Mouse (Mus musculus) urinary bladder, postnatal 14 days (tissue): ENCODE data around the gene Sertad2.

Experiments used
- DNase-seq: peaks from one replicate; pipeline ENCODE4 v3.0.0; 2021; ENCODE audit warnings: low spot score

The Sertad2 gene

DNA sequence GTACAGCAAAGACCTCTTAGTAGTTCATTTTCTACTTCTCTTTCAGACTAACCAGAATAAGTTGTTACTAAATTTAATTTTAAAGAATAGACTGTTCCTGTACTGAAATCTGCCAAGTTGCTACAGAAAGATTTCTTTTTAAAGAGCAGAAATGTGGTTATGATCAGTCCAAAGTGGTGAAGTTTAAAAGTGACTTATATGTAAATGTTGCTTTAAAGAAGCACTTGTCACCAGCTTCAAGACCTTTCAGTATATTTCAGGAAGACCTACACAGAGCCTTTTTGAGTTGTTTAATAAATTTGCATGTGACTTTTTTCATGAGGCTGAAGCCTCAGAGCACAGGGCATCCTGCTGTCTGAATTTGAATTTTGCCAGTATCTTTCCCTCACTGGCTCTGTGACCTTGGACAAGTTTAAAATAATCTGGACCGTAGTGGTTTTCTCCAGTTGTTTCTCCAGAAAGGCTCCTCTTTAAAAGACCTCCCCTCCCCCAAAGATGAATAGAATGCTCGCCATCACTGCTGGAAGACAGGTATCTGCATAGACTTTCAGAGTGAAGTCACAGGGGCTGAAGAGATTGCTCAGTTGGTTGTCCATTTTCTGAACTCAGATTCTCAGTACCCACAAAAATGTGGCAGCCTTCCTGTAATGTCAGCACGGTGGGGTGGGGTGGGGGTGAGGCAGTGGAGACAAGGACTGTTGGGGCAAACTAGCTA is 1.9 kb downstream of the Sertad2 start:
- no peak for DNase-seq

DNA sequence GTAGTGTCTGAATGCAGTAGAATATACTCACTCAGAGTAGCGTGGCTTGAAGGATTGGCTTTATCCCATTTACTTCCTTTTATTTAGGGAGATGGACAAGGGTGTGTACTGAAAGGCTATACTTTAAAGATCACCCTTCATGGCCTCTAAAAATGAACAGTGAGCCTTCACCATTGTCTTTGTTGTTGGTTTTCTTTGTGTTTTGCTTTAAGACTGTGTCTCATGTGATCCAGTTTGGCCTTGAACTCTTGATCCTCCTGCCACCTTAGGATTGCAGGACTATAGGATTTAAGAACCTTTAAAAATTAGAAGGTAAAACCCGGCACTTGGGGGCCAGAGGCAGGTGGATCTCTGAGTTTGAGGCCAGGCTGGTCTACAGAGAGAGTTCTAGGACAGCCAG is 6.4 kb downstream of the Sertad2 start:
- DNase-seq, result no peak

- DNase-seq, result no peak
These were observed 7.1 kb downstream of the Sertad2 start for GRCm38 (mm10) chr11:20550196-20550595.

DNA sequence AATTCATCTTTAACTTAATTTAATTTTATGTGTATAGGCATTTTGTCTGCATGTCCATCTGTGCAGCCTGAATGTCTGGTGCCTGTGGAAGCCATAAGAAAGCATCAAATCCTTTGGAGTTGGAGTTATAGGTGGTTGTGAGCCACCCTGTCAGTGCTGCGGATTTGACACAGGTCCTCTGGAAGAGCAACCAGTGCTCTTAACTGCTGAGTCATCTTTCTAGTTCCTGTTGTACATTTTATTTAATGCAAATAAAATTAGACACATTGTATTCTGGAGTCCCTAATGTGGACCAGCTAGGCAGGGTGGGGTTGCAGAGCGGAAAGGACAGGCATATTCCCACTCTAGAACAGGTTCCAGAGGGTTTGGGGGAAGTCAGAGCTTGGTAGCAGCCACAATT is 9.0 kb downstream of the Sertad2 start:
- no peak for DNase-seq

DNA sequence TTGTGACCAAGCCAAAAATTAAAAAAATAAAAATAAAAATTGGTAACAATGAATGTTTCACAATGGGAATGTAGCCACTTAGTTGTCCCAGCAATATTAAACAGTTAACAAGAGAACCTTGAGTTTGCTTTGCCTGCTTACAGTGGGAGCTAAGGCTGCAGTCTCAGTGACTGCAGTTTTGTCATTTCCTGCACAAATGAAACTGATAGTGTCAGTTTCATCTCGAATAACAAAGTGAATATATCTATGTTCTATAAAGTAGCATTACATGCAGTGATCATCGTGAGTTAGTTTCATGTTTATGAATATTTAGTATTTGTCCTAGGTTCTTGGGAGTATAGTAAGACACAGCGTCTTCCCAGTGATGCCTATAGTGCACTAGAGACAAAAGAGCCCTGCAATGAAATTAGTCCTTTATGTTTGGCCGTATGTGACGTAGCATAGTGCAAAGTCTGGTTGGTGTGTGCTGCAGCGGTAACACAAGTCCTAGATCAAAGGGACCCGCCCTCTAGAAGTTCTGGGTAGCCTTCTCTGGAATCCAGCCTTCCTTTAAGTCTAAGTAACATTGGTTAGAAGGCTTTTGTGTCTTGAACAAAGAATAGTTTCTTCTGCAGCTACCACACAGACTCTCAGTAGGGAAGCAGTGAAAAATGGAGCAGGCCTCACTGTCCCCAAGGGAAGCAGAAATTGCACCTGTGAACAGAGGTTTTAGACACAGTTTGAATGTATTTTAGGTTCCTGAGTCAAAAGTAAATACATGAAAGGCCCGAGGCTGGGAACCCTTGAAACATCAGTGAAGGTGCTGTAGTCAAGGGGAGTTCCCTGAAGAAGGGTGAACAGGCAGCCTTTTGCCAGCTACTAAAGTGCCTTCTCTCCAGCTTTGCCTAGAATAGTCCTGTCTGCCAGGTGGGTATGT is 10.0 kb downstream of the Sertad2 start:
- DNase-seq, result no peak

- no peak for DNase-seq
These were observed 12.6 kb downstream of the Sertad2 start for GRCm38 (mm10) chr11:20555651-20556050.

GRCm38 (mm10) chr11:20556163-20556911 is 13.3 kb downstream of the Sertad2 start:
- no peak for DNase-seq

DNA sequence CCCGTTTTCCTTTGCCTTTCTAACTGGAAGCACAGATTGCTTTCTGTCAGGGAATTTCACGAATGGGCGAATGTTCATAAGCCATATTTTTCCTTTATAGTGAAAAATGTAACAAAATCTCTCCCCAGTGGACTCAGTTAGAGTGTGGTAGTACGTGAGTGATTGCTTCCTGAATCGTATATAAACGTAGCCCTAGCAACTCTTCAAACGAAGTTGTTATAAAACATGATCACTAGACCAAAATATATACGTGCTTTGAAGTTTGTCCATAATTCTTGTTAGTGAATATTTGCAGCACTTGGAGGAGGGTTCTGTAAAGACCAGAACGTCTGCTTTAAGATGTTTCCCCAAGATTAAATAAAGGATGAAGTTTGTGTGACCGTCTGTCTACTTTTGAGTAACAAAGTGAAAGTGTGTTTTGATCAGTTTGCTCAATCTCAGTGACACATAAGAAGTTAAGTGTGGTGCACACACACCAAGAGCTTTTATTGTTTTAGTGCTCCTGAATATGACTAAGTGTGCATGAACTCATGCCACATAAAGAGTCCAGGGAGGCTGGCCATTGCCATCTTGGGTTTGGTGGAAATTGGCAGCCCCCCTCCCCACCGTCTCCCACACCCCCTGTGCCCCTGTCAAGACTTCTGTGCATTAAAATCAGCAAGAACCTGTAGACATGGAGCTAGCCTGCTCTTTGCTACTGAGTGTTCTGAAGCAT is 16.3 kb downstream of the Sertad2 start:
- DNase-seq, result no peak

DNA sequence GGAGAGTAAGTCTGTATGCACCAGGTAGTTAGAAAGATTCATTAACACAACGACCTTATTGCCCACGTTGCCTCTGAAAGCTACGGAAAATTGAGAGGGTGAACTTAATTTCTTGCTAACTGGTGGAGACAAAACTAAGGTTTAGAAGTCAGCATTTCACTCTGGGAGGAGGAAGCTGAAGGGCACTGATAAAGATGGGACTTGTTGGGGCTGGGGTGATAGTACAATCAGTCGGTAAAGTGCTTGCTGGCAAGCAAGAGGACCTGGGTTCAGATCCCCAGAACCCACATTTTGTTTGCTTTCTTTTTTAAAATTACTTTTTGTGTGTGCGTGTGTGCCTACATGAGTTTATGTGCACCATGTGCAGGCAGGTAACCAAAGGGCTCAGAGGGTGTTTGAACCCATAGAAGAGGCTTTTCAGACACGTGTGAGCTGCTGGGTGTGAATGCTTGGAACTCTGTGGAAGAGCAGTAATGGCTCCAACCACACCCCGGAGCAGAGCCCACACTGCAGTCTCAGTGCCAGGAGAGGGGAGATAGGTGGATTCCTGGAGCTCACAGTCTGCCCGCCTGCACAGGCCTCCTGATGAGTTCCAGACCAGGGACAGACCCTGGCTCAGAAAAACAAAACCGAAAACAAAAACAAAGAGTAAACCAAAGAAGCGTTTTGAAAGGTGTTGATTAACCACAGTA is 17.0 kb downstream of the Sertad2 start:
- DNase-seq, result no peak

- DNase-seq, result peak; percentile 29
These were observed 18.4 kb downstream of the Sertad2 start for GRCm38 (mm10) chr11:20561323-20562002.

DNA sequence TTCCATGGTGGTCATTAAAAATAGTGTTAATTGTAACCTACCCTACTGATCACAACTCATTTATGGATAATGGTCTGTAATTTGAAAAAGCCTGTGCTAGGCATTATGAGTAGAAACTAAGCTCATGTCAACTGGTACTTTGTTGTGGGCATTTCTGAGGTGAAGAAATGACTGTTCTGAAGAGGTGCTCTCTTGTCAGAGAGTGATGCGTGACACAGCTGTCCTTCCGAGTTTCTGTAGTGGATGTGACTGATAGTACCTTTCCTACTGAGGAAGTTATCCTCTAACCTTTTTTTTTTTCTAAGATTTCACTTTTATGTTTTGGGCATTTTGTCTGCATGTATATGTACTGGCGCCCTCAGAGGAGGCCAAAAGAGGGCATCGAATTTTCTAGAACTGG is 22.0 kb downstream of the Sertad2 start:
- DNase-seq, result no peak

DNA sequence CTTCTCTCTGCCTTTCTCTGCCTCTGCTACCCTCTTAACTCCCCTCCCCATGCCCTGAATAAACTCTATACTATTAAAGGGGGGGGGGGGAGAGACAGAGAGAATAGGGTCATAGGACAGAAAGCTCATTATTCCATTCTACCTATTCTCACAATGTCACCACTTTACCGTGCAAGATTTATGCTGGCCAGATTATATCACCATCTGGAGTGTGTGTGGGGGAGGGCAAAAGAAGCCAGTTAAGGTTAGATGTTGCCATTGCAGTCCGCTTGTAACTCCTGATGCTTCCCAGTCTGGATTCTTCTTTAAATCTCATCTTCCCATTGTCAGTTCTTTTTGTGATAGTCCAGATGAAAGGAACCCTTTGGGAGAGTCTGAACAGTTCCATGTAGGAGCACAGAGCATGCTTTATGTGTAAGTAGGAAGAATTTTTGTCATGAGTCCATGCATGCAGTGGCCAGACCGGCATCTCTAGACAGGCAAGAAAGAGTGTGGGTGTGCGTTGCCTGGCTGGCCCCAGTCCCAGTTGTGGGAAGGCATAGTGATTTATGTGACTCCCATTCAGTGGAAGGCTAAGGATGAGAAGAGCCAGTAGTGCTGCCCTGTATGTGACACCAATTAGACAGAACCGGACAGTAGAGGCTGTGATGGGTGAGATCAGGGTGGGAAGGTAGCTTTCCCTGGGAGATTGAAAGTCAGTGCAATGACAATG is 28.8 kb downstream of the Sertad2 start:
- DNase-seq, result peak; percentile 50

DNA sequence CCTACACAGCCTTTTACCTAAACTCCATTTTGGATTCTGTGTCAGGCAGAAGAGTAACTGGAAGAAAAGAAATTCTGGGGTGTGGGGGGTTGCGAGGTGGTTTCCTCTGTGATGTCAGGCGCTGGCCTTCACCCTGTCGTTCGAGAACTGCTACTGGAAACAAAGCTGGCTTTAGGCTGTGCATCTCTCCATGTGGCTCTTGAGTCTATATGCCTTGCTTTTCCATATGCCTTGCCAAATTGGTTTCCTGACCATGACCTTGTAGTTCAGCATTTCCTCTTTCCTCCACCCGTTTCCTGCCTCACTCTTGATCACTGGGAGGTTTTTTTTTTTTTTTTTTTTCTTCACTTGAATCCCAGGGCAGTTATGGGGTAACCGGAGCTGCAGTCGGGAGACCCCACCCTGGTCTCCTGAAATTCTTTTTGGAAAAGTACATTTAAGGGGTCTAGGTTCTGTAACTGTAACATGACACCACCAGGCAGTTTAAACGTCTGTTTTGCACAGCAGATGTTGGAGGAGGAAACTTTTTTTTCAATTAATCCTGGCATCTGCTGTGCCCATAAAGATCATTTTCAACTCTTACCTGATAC is 33.1 kb downstream of the Sertad2 start:
- no peak for DNase-seq

- no peak for DNase-seq
These were observed 39.7 kb downstream of the Sertad2 start for GRCm38 (mm10) chr11:20582758-20583157.

DNA sequence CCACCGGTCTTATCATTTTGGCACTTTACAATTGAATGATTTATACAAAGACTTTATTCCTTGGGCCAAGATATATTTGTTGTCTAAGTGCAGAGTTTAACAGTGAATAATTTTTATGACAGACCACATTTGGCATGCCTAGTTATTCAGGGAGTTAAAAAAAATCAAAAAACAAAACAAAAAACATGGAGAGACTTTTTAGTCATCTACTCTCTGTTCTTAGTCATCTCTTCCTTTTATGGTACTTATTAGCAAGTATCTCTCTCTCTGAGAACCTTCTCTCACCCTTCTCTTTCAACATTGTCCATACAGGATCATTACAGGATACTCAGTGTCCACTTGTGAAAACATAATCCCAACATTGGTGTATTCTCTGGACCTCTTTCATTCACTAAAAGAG is 42.2 kb downstream of the Sertad2 start:
- no peak for DNase-seq

DNA sequence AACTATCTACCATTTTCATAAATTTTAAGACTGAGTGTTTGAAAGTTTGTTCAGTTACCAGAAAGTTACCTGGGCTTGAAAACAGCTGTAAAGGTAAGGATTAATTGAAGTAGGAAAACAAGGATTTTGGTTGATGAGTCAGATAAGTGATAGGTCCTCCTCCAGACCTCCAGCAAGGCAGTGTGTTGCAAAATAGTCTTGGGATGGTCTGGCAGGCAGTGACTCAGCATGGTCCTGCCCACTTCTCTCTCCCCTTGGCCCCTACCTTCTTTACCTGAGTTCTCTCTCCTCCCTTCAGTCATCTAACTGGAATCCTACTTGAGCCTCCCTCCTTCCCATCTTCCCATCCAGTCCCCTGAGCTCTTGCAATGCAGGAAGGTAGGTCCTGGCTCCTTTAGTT is 43.1 kb downstream of the Sertad2 start:
- DNase-seq, result no peak

DNA sequence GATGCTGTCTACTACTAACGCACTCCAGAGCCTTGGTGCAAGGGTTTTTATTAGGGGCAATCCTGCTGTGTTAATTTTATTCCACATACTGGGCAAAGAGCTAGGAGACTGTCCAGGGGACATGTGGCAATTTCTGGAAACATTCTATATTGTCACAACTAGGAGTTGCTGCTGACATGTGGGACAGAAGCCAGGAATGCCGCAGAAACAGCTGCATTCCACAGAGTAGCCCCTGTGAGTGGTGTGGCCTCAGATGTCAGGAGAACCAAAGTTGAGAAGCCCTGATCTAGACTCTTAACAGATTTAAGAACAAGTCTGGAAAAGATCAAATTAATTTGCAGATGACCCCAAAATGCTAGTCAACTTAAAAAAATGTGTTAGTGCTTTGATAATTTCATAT is 46.3 kb downstream of the Sertad2 start:
- no peak for DNase-seq

GRCm38 (mm10) chr11:20592010-20592409 is 49.0 kb downstream of the Sertad2 start:
- peak; percentile 9 for DNase-seq
